Mouse (Mus musculus): ENCODE measurements at regions not wholly inside any gene's neighbourhood (a gene's known extent, or its start where the extent isn't known, plus 50 kb on each side); places are given as distances from the start of the nearest gene placed in this dataset.

DNA sequence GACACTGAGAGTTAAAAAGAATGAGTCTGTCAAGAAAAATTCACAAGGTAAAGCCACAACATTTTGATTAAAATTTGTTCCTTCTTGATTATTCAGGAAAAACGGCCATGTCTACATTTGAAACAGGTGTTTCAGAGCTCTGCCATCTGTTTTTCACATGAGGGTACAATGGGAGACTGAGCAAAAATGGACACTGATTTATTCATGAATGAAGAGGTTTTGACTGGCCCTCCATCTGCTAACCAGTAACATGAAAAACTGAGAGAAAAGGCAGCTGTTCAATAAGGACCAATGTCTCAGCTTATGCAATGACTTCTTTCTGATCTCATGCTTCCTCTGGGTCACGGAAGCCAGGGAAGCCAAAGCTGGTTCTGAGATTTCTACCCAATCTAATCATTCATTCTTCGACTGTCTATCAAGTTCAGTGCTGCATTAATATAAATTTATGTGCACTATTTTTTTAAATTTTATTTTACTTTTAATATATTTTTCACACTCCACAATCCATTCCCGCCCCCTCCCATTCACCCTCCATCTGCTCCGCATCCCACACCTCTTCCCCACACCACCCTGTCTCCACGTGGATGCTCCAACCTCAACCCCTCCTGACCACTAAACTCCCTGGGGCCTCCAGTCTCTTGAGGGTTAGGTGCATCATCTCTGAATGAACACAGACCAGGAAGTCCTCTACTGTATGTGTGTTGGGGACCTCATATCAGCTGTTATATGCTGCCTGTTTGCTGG lies 1372.4 kb upstream of the Sel1l start:
- TF ChIP-seq CTCF (IDR thresholded peaks at IDR 0.05; ENCODE audit: control insufficient read depth, insufficient read depth, insufficient read length) (no peak), CEBPB (IDR thresholded peaks at IDR 0.05; ENCODE audit: low read depth) (no peak), MAX (IDR thresholded peaks at IDR 0.05) (no peak), MYOD1 (IDR thresholded peaks at IDR 0.05; ENCODE audit: control insufficient read depth, insufficient read length, low read depth) (no peak)

Data from C2C12 (cell line).